Mouse (Mus musculus) ovary, postnatal 14 days (tissue): Measurements from ENCODE around the gene Ralgapa2.
"Not testable (repeated sequence)": the region's sequence is repeated elsewhere in the genome, so short reads cannot be mapped to it uniquely, and the experiment has no call there.

Experiments used
- DNase-seq: peaks from one replicate; pipeline ENCODE4 v3.0.0; 2022; ENCODE audit warnings: low spot score

Ralgapa2 gene

GRCm38 (mm10) chr2:146498298-146498697, 13.8 kb downstream of the Ralgapa2 start:
- DNase-seq = no peak

GRCm38 (mm10) chr2:146496995-146497394, 15.1 kb downstream of the Ralgapa2 start:
- DNase-seq = no peak

GRCm38 (mm10) chr2:146495781-146496180, 16.4 kb downstream of the Ralgapa2 start:
- no peak for DNase-seq

GRCm38 (mm10) chr2:146493354-146493946, 18.7 kb downstream of the Ralgapa2 start:
- DNase-seq = no peak

- no peak for DNase-seq
These were observed 20.1 kb downstream of the Ralgapa2 start for GRCm38 (mm10) chr2:146491830-146492610.

- no peak for DNase-seq
These were observed 21.2 kb downstream of the Ralgapa2 start for GRCm38 (mm10) chr2:146490926-146491325.

GRCm38 (mm10) chr2:146488291-146488690, 23.9 kb downstream of the Ralgapa2 start:
- DNase-seq = no peak

- no peak for DNase-seq
These were observed 29.3 kb downstream of the Ralgapa2 start for GRCm38 (mm10) chr2:146482859-146483258.

- no peak for DNase-seq
These were observed 34.7 kb downstream of the Ralgapa2 start for GRCm38 (mm10) chr2:146477491-146477890.

GRCm38 (mm10) chr2:146476428-146476972, 35.6 kb downstream of the Ralgapa2 start:
- no peak for DNase-seq

GRCm38 (mm10) chr2:146476001-146476400, 36.1 kb downstream of the Ralgapa2 start:
- DNase-seq = no peak

GRCm38 (mm10) chr2:146470947-146471346, 41.2 kb downstream of the Ralgapa2 start:
- DNase-seq = no peak

GRCm38 (mm10) chr2:146469707-146470420, 42.3 kb downstream of the Ralgapa2 start:
- DNase-seq = no peak

GRCm38 (mm10) chr2:146468898-146469297, 43.2 kb downstream of the Ralgapa2 start:
- no peak for DNase-seq

GRCm38 (mm10) chr2:146468016-146468415, 44.1 kb downstream of the Ralgapa2 start:
- DNase-seq = no peak

GRCm38 (mm10) chr2:146466811-146467210, 45.3 kb downstream of the Ralgapa2 start:
- not testable (repeated sequence) for DNase-seq

- no peak for DNase-seq
These were observed 54.6 kb downstream of the Ralgapa2 start for GRCm38 (mm10) chr2:146457494-146457893.

- DNase-seq = no peak
These were observed 55.5 kb downstream of the Ralgapa2 start for GRCm38 (mm10) chr2:146456612-146457011.

GRCm38 (mm10) chr2:146456062-146456461, 56.1 kb downstream of the Ralgapa2 start:
- no peak for DNase-seq

GRCm38 (mm10) chr2:146444009-146444408, 68.1 kb downstream of the Ralgapa2 start:
- no peak for DNase-seq

- DNase-seq = no peak
These were observed 68.8 kb downstream of the Ralgapa2 start for GRCm38 (mm10) chr2:146443291-146443875.

GRCm38 (mm10) chr2:146441711-146442110, 70.4 kb downstream of the Ralgapa2 start:
- DNase-seq = no peak
